Mouse (Mus musculus) Patski (cell line): ENCODE measurements around the gene Cdc42se2. TPM values are rescaled to one million over a fixed set of nuclear protein-coding genes. Genes with fewer than 3 reads are reported as not detected.

Source experiments
- ATAC-seq: fragments of 100-300 bp; one replicate; pipeline ENCODE4 v1.8.0; 2021
- CTCF ChIA-PET: fragments of 350-600 bp; sonication (Branson Sonifier 250); formaldehyde crosslinking; loops from one replicate; lab custom pipeline; 2022; ENCODE audit warnings: inconsistent platforms; lab: Charles Lee
- POLR2A ChIA-PET: fragments of 350-600 bp; sonication (Branson Sonifier 250); formaldehyde crosslinking; loops from one replicate; lab custom pipeline; 2022; ENCODE audit warnings: antibody characterized with exemption, inconsistent platforms; lab: Charles Lee
- DNase-seq: peaks from one replicate; pipeline ENCODE4 v3.0.0-alpha.2; 2011; ENCODE audit warnings: low read depth, low spot score
- H3K27me3 ChIP-seq: fragments of 371-371 bp; one replicate; pipeline ENCODE4 v1.5.1; 2021
- CTCF ChIP-seq: fragments of 100-300 bp; IDR thresholded peaks from one replicate; pipeline ENCODE4 v1.5.1; 2021
- in situ Hi-C: fragments of 300-500 bp; cut with MboI; formaldehyde crosslinking; loops from 3 replicates; pipeline ENCODE4 v1.11.1; 2018; ENCODE audit warnings: low pct_unique_long_range_greater_than_20kb, mixed read lengths
- polyA plus RNA-seq: library from polyadenylated mRNA; unstranded; gene quantifications from one replicate; pipeline ENCODE4 v1.2.3, GENCODE M21; 2021

Cdc42se2 gene
- polyA plus RNA-seq, 1 experiment from 2014 or later, result 66.1 TPM

- H3K27me3 ChIP-seq, result no peaks in the 10 kb centered on the region
- in situ Hi-C loops, result loop anchor here (25.0 kb wide), 1 partner anchor 501 kb away; the partner anchor contains the start of gene Acsl6
- POLR2A ChIA-PET, result no interaction called here
- TF ChIP-seq CTCF, result no peak
- CTCF ChIA-PET, result interaction anchor here (1.3 kb wide), 1 partner anchor 25 kb away, joined by 3 read pairs; no protein-coding TSS in a partner anchor
- DNase-seq (no peak), ATAC-seq (no peak)
Observed at GRCm38 (mm10) chr11:54812812-54813516, 25.5 kb upstream of the Cdc42se2 start.

DNA sequence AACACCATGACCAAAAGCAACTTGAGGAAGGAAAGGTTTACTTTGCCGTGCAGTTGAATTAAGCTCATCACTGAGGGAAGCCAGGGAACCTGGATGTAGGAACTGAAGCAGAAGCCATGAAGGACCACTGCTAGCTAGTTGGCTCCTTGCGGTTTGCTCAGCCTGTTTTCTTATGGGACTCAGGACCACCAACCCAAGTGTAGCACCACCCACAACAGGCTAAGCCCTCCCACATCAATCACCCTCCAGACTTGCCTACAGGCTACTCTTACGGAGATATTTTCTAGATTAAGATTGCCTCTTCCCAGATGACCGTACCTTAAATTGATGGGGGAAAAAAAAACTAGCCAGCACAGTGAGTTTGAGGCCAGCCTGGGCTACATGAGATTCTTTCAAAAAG lies 24.8 kb upstream of the Cdc42se2 start:
- POLR2A ChIA-PET, result no interaction called here
- DNase-seq (no peak), ATAC-seq (no peak)
- CTCF ChIA-PET, result interaction anchor here (1.3 to 1.7 kb wide), 2 partner anchors 16 to 24 kb away, joined by 3 read pairs; no protein-coding TSS in a partner anchor
- in situ Hi-C loops, result loop anchor here (25.0 kb wide), 1 partner anchor 500 kb away; the partner anchor contains the start of gene Acsl6
- TF ChIP-seq CTCF, result no peak
- H3K27me3 ChIP-seq, result no peaks in the 10 kb centered on the region

- no peaks in the 10 kb centered on the region for H3K27me3 ChIP-seq
- no peak for TF ChIP-seq CTCF
- ChIA-PET CTCF (interaction anchor here (0.9 to 1.7 kb wide), 2 partner anchors 15 to 19 kb away, joined by 3 read pairs; no protein-coding TSS in a partner anchor), POLR2A (interaction anchor here (0.5 kb wide), 1 partner anchor 7 kb away, joined by 5 read pairs; no protein-coding TSS in a partner anchor)
- in situ Hi-C loops, result loop anchor here (25.0 kb wide), 1 partner anchor 499 kb away; the partner anchor contains the start of gene Acsl6
- DNase-seq (no peak), ATAC-seq (no peak)
Observed at GRCm38 (mm10) chr11:54811054-54811453, 23.6 kb upstream of the Cdc42se2 start.

- ChIA-PET CTCF (no interaction called here), POLR2A (no interaction called here)
- no peak for TF ChIP-seq CTCF
- H3K27me3 ChIP-seq, result no peaks in the 10 kb centered on the region
- in situ Hi-C loops, result loop anchor here (25.0 kb wide), 1 partner anchor 497 kb away; the partner anchor contains the start of gene Acsl6
- DNase-seq, result no peak
- ATAC-seq, result no peak
Observed at GRCm38 (mm10) chr11:54809582-54809981, 22.1 kb upstream of the Cdc42se2 start.

- DNase-seq (no peak), ATAC-seq (no peak)
- TF ChIP-seq CTCF, result no peak
- no peaks in the 10 kb centered on the region for H3K27me3 ChIP-seq
- in situ Hi-C loops, result loop anchor here (25.0 kb wide), 1 partner anchor 496 kb away; the partner anchor contains the start of gene Acsl6
- ChIA-PET POLR2A (interaction anchor here (0.6 kb wide), 1 partner anchor 100 kb away, joined by 5 read pairs; no protein-coding TSS in a partner anchor), CTCF (no interaction called here)
Observed at GRCm38 (mm10) chr11:54808177-54808576, 20.7 kb upstream of the Cdc42se2 start.

DNA sequence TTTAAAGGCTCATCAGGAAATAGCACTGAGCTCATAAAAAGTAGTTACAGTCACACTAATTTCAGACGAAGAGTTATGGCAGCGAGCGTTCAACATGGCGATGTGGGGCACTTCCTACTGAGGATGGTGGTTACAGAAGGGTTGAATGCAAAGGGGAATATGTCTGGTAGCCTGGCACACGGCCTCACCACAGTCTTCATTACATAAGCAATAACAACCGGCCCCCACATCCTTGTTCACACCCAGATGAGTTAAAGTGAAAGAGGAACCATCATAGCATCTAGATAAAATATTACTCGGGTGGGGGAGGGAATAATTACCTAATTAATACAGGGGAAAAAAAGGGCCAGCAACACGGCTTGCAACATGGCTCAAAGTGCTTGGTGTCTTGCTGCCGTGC lies 20.2 kb upstream of the Cdc42se2 start:
- ATAC-seq (no peak), DNase-seq (no peak)
- ChIA-PET POLR2A (no interaction called here), CTCF (no interaction called here)
- in situ Hi-C loops, result loop anchor here (25.0 kb wide), 1 partner anchor 495 kb away; the partner anchor contains the start of gene Acsl6
- no peaks in the 10 kb centered on the region for H3K27me3 ChIP-seq
- no peak for TF ChIP-seq CTCF

DNA sequence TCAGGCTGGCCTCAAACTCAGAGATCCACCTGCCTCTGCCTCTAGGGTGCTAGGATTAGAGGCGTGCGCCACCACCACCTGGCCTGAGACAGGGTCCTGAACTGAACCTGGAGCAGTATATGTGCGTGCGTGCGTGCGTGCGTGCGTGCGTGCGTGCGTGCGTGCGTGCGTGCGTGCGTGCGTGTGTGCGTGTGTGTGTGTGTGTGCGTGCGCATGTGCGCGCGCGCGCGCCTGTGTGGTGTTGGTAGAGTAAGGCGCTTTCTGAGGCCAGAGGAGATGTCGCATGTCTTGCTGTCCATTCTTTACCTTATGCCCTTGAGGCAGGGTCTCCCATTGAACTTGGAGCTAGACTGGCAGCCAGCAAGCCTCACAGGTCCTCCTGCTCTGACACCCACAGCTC lies 19.4 kb upstream of the Cdc42se2 start:
- ATAC-seq (no peak), DNase-seq (no peak)
- ChIA-PET CTCF (no interaction called here), POLR2A (no interaction called here)
- no peak for TF ChIP-seq CTCF
- in situ Hi-C loops, result loop anchor here (25.0 kb wide), 1 partner anchor 495 kb away; the partner anchor contains the start of gene Acsl6
- H3K27me3 ChIP-seq, result no peaks in the 10 kb centered on the region

- in situ Hi-C loops, result loop anchor here (25.0 kb wide), 1 partner anchor 493 kb away; the partner anchor contains the start of gene Acsl6
- ChIA-PET CTCF (interaction anchor here (1.6 kb wide), 1 partner anchor 14 kb away, joined by 4 read pairs; no protein-coding TSS in a partner anchor), POLR2A (no interaction called here)
- no peak for DNase-seq
- ATAC-seq, result no peak
- no peak for TF ChIP-seq CTCF
- no peaks in the 10 kb centered on the region for H3K27me3 ChIP-seq
Observed at GRCm38 (mm10) chr11:54805196-54805595, 17.7 kb upstream of the Cdc42se2 start.

DNA sequence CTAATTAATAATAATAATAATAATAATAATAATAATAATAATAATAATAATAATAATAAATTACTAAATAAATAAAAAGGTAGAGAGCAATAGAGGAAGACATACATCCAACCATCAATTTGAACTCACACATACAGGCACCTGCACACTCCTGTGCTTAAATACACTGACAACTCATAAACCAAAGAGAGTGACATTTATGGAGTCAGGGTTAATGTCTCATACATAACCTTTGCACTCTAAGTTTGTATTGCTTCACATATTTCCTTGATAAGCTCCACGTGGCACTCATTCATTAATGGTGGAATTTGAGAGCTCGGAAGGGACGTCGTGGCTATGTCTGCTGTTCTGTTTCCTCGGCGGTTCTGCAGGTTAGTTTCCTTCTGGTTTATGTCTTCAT lies 15.1 kb upstream of the Cdc42se2 start:
- ChIA-PET POLR2A (no interaction called here), CTCF (no interaction called here)
- no peak for TF ChIP-seq CTCF
- DNase-seq, result no peak
- H3K27me3 ChIP-seq, result no peaks in the 10 kb centered on the region
- no peak for ATAC-seq
- in situ Hi-C loops, result loop anchor here (25.0 kb wide), 1 partner anchor 490 kb away; the partner anchor contains the start of gene Acsl6

GRCm38 (mm10) chr11:54801791-54802558 lies 14.5 kb upstream of the Cdc42se2 start:
- no peak for DNase-seq
- ChIA-PET CTCF (no interaction called here), POLR2A (no interaction called here)
- no peak for ATAC-seq
- no peak for TF ChIP-seq CTCF
- in situ Hi-C loops, result loop anchor here (25.0 kb wide), 1 partner anchor 490 kb away; the partner anchor contains the start of gene Acsl6
- H3K27me3 ChIP-seq, result no peaks in the 10 kb centered on the region
